Mouse (Mus musculus) CH12.LX (cell line): ENCODE measurements around the gene Pglyrp2. TPM values are rescaled to one million over a fixed set of nuclear protein-coding genes. Genes with fewer than 3 reads are reported as not detected.

Source experiments
- DNase-seq: peaks from one replicate; pipeline ENCODE4 v3.0.0-alpha.2; 2013; ENCODE audit errors: extremely low read depth
- H3K27ac ChIP-seq: 2 replicates; pipeline ENCODE4 v1.5.1; 2012; ENCODE audit warnings: low read depth, mild to moderate bottlenecking, control low read depth, moderate library complexity; ENCODE audit not compliant: insufficient read depth
- H3K27me3 ChIP-seq: replicated peaks from 2 replicates; pipeline ENCODE3; 2012; ENCODE audit warnings: inconsistent platforms
- H3K36me3 ChIP-seq, 2 experiments: replicated peaks in 1 of 2; 2 replicates each; pipeline versions ENCODE3 to v1.6.1; 2012; ENCODE audit warnings: inconsistent platforms in 1 of 2, low read length in 1 of 2, mild to moderate bottlenecking in 1 of 2, mixed read lengths in 1 of 2, moderate library complexity in 1 of 2; ENCODE audit not compliant: control insufficient read depth in 1 of 2, insufficient read depth in 1 of 2
- H3K4me1 ChIP-seq, 2 experiments: 2 replicates each; pipeline ENCODE4 v1.6.1; 2012; ENCODE audit warnings: inconsistent platforms in 1 of 2, moderate library complexity in 1 of 2; ENCODE audit not compliant: insufficient read depth in 2 of 2, control insufficient read depth in 1 of 2
- H3K4me2 ChIP-seq: 2 replicates; pipeline ENCODE4 v1.6.1; 2012; ENCODE audit warnings: low read depth, mild to moderate bottlenecking, control low read depth; ENCODE audit not compliant: poor library complexity, insufficient read depth, severe bottlenecking
- H3K4me3 ChIP-seq, 3 experiments: fragments of 150-350 bp in 1 of 3; sonication (generic) in 1 of 3; replicated peaks in 1 of 3; 2 replicates each; pipeline versions ENCODE3 to v1.5.1; 2011 to 2012; ENCODE audit warnings: low read depth in 2 of 3, low read length in 2 of 3, mild to moderate bottlenecking in 2 of 3, moderate library complexity in 2 of 3, control low read depth in 1 of 3, improper control_type of control experiment in 1 of 3, inconsistent platforms in 1 of 3, mixed read lengths in 1 of 3; ENCODE audit not compliant: poor library complexity in 1 of 3
- H3K79me2 ChIP-seq: replicated peaks from 2 replicates; pipeline ENCODE4 v1.6.1; 2012; ENCODE audit warnings: mild to moderate bottlenecking, moderate library complexity; ENCODE audit not compliant: control insufficient read depth, poor library complexity, insufficient read depth, severe bottlenecking; ENCODE audit errors: extremely low read depth
- H3K9ac ChIP-seq: 2 replicates; pipeline ENCODE4 v1.6.1; 2012; ENCODE audit warnings: low read depth, mild to moderate bottlenecking, control low read depth, moderate library complexity; ENCODE audit not compliant: insufficient read depth
- H3K9me3 ChIP-seq: replicated peaks from 2 replicates; pipeline ENCODE3; 2012; ENCODE audit warnings: low read length, inconsistent platforms, mixed read lengths
- BHLHE40 ChIP-seq: IDR thresholded peaks from 2 replicates; pipeline ENCODE4 v1.6.1; 2011; ENCODE audit warnings: mild to moderate bottlenecking, low read depth, low read length, improper control_type of control experiment
- CHD1 ChIP-seq: IDR thresholded peaks from 2 replicates; pipeline ENCODE4 v1.6.1; 2012; ENCODE audit warnings: low read depth, low read length, improper control_type of control experiment, inconsistent platforms
- CHD2 ChIP-seq: IDR thresholded peaks from 2 replicates; pipeline ENCODE4 v1.6.1; 2011; ENCODE audit warnings: low read length, improper control_type of control experiment
- CTCF ChIP-seq, 2 experiments: IDR thresholded peaks in 1 of 2; conservative IDR thresholded peaks in 1 of 2; 2 replicates each; pipeline ENCODE4 v1.5.1; 2011 to 2012; ENCODE audit warnings: low read depth in 2 of 2, low read length in 2 of 2, improper control_type of control experiment in 1 of 2, inconsistent platforms in 1 of 2, mild to moderate bottlenecking in 1 of 2, moderate library complexity in 1 of 2
- E2F4 ChIP-seq: IDR thresholded peaks from 2 replicates; pipeline ENCODE4 v1.6.1; 2011; ENCODE audit warnings: low read depth, low read length, improper control_type of control experiment; ENCODE audit not compliant: insufficient replicate concordance
- ELF1 ChIP-seq: IDR thresholded peaks from 2 replicates; pipeline ENCODE4 v1.6.1; 2014; ENCODE audit warnings: low read depth, mild to moderate bottlenecking, inconsistent platforms, low read length, improper control_type of control experiment
- EP300 ChIP-seq: IDR thresholded peaks from 2 replicates; pipeline ENCODE4 v1.6.1; 2011; ENCODE audit warnings: low read length, improper control_type of control experiment
- ETS1 ChIP-seq: conservative IDR thresholded peaks from 2 replicates; pipeline ENCODE4 v1.6.1; 2012; ENCODE audit warnings: low read depth, mild to moderate bottlenecking, inconsistent platforms, low read length, improper control_type of control experiment, moderate library complexity
- GABPA ChIP-seq: IDR thresholded peaks from 2 replicates; pipeline ENCODE4 v1.6.1; 2012; ENCODE audit warnings: low read depth, low read length, improper control_type of control experiment, inconsistent platforms; ENCODE audit not compliant: insufficient replicate concordance
- HCFC1 ChIP-seq: IDR thresholded peaks from 2 replicates; pipeline ENCODE4 v1.6.1; 2012; ENCODE audit warnings: low read depth, mild to moderate bottlenecking, inconsistent platforms, low read length, improper control_type of control experiment
- IRF4 ChIP-seq: IDR thresholded peaks from 2 replicates; pipeline ENCODE4 v1.6.1; 2014; ENCODE audit warnings: low read depth, mild to moderate bottlenecking, inconsistent platforms, low read length, improper control_type of control experiment
- JUN ChIP-seq: IDR thresholded peaks from 2 replicates; pipeline ENCODE4 v1.6.1; 2011; ENCODE audit warnings: low read depth, mild to moderate bottlenecking, low read length, improper control_type of control experiment, moderate library complexity; ENCODE audit not compliant: insufficient read depth
- JUND ChIP-seq: conservative IDR thresholded peaks from 2 replicates; pipeline ENCODE4 v1.6.1; 2011; ENCODE audit warnings: low read depth, low read length, improper control_type of control experiment
- KAT2A ChIP-seq: IDR thresholded peaks from 2 replicates; pipeline ENCODE4 v1.6.1; 2012; ENCODE audit warnings: low read length, improper control_type of control experiment, inconsistent platforms; ENCODE audit not compliant: insufficient replicate concordance
- MAFK ChIP-seq: IDR thresholded peaks from 2 replicates; pipeline ENCODE4 v1.6.1; 2011; ENCODE audit warnings: low read length, improper control_type of control experiment; ENCODE audit not compliant: insufficient replicate concordance
- MAX ChIP-seq: IDR thresholded peaks from 2 replicates; pipeline ENCODE4 v1.6.1; 2011; ENCODE audit warnings: low read length, improper control_type of control experiment
- MAZ ChIP-seq: IDR thresholded peaks from 2 replicates; pipeline ENCODE4 v1.6.1; 2012; ENCODE audit warnings: low read depth, mild to moderate bottlenecking, inconsistent platforms, low read length, improper control_type of control experiment, moderate library complexity
- MEF2A ChIP-seq: IDR thresholded peaks from 2 replicates; pipeline ENCODE4 v1.6.1; 2014; ENCODE audit warnings: low read depth, mild to moderate bottlenecking, inconsistent platforms, low read length, improper control_type of control experiment, borderline replicate concordance
- MXI1 ChIP-seq: IDR thresholded peaks from 2 replicates; pipeline ENCODE4 v1.6.1; 2011; ENCODE audit warnings: mild to moderate bottlenecking, low read depth, low read length, improper control_type of control experiment
- MYC ChIP-seq: IDR thresholded peaks from 2 replicates; pipeline ENCODE4 v1.6.1; 2011; ENCODE audit warnings: low read depth, mild to moderate bottlenecking, improper control_type of control experiment, low read length
- NELFE ChIP-seq: IDR thresholded peaks from 2 replicates; pipeline ENCODE4 v1.6.1; 2011; ENCODE audit warnings: low read depth, low read length, improper control_type of control experiment
- NRF1 ChIP-seq: IDR thresholded peaks from 2 replicates; pipeline ENCODE4 v1.6.1; 2014; ENCODE audit warnings: low read depth, mild to moderate bottlenecking, inconsistent platforms, low read length, improper control_type of control experiment, moderate library complexity
- PAX5 ChIP-seq: IDR thresholded peaks from 2 replicates; pipeline ENCODE4 v1.6.1; 2012; ENCODE audit warnings: low read length, inconsistent platforms, mixed read lengths
- POLR2A ChIP-seq: IDR thresholded peaks from 2 replicates; pipeline ENCODE4 v1.6.1; 2011; ENCODE audit warnings: low read depth, mild to moderate bottlenecking, improper control_type of control experiment, low read length
- POLR2AphosphoS2 ChIP-seq: IDR thresholded peaks from 2 replicates; pipeline ENCODE4 v1.6.1; 2011; ENCODE audit warnings: low read depth, low read length, improper control_type of control experiment
- RAD21 ChIP-seq: IDR thresholded peaks from 2 replicates; pipeline ENCODE4 v1.6.1; 2011; ENCODE audit warnings: low read depth, mild to moderate bottlenecking, low read length, improper control_type of control experiment, moderate library complexity
- RCOR1 ChIP-seq: conservative IDR thresholded peaks from 2 replicates; pipeline ENCODE4 v1.6.1; 2012; ENCODE audit warnings: low read depth, mild to moderate bottlenecking, inconsistent platforms, low read length, improper control_type of control experiment
- SIN3A ChIP-seq: IDR thresholded peaks from 2 replicates; pipeline ENCODE4 v1.6.1; 2012; ENCODE audit warnings: low read length, improper control_type of control experiment, inconsistent platforms
- SMC3 ChIP-seq: IDR thresholded peaks from 2 replicates; pipeline ENCODE4 v1.6.1; 2011; ENCODE audit warnings: low read depth, low read length, improper control_type of control experiment
- TBP ChIP-seq: conservative IDR thresholded peaks from 2 replicates; pipeline ENCODE4 v1.6.1; 2011; ENCODE audit warnings: low read depth, low read length, improper control_type of control experiment
- TCF12 ChIP-seq: IDR thresholded peaks from 2 replicates; pipeline ENCODE4 v1.6.1; 2014; ENCODE audit warnings: low read depth, mild to moderate bottlenecking, inconsistent platforms, low read length, improper control_type of control experiment
- UBTF ChIP-seq: IDR thresholded peaks from 2 replicates; pipeline ENCODE4 v1.6.1; 2012; ENCODE audit warnings: low read depth, mild to moderate bottlenecking, inconsistent platforms, low read length, improper control_type of control experiment, moderate library complexity
- USF1 ChIP-seq: IDR thresholded peaks from 2 replicates; pipeline ENCODE4 v1.6.1; 2014; ENCODE audit warnings: low read depth, mild to moderate bottlenecking, inconsistent platforms, low read length, improper control_type of control experiment
- USF2 ChIP-seq: conservative IDR thresholded peaks from 2 replicates; pipeline ENCODE4 v1.6.1; 2011; ENCODE audit warnings: low read depth, low read length, improper control_type of control experiment
- ZC3H11A ChIP-seq: IDR thresholded peaks from 2 replicates; pipeline ENCODE4 v1.6.1; 2012; ENCODE audit warnings: low read depth, mild to moderate bottlenecking, inconsistent platforms, low read length, improper control_type of control experiment
- ZKSCAN1 ChIP-seq: IDR thresholded peaks from 2 replicates; pipeline ENCODE4 v1.6.1; 2012; ENCODE audit warnings: low read depth, inconsistent platforms, low read length, improper control_type of control experiment, borderline replicate concordance
- ZMIZ1 ChIP-seq: IDR thresholded peaks from 2 replicates; pipeline ENCODE4 v1.6.1; 2012; ENCODE audit warnings: low read depth, mild to moderate bottlenecking, inconsistent platforms, low read length, improper control_type of control experiment
- ZNF384 ChIP-seq: IDR thresholded peaks from 2 replicates; pipeline ENCODE4 v1.6.1; 2012; ENCODE audit warnings: low read depth, low read length, improper control_type of control experiment, inconsistent platforms
- dilution Hi-C: fragments of 300-500 bp; cut with MboI; formaldehyde crosslinking; loops from 2 replicates; pipeline ENCODE4 v1.14.3; 2020; ENCODE audit warnings: low sequenced_read_pairs; ENCODE audit not compliant: extremely low pct_unique_long_range_greater_than_20kb, extremely low pct_ligation_motif_present
- in situ Hi-C: fragments of 300-500 bp; cut with MboI; formaldehyde crosslinking; loops from 3 replicates; pipeline ENCODE4 v1.14.3; 2019; ENCODE audit warnings: low sequenced_read_pairs, low pct_ligation_motif_present, low pct_unique_long_range_greater_than_20kb, mixed read lengths
- polyA plus RNA-seq: library from polyadenylated mRNA; unstranded; fragments of >175 nt; gene quantifications from 2 replicates; pipeline ENCODE4 v1.2.1, GENCODE M21; 2012; ENCODE audit warnings: low read depth; ENCODE audit not compliant: insufficient read length
- total RNA-seq, 2 experiments: library from RNA; depleted of rRNA; stranded (reverse); fragments of 300-350 nt in 1 of 2; fragments of >200 nt in 1 of 2; gene quantifications; 2 replicates each; pipeline ENCODE4 v1.2.3; 2012 to 2014

The Pglyrp2 gene
- total and polyA plus RNA-seq, 3 experiments, result 2.0 to 5.8 (median 4.1) TPM

GRCm38 (mm10) chr17:32389101-32389659 lies 34.8 kb downstream of the Pglyrp2 start, which contains the start of gene Wiz:
Gene Wiz (minus strand): TSS chr17:32389439.
- peaks cover 34 to 47% of the 10 kb centered on the region in 2 experiments for H3K36me3 ChIP-seq
- H3K79me2 ChIP-seq, result no peaks in the 10 kb centered on the region
- dilution Hi-C loops (no loop called here), in situ Hi-C loops (no loop called here)
- peak within 1 kb of the TSS; percentile 59 for H3K4me2 ChIP-seq
- peak; percentile 90 for DNase-seq
- H3K27me3 ChIP-seq, result no peaks in the 10 kb centered on the region
- H3K27ac ChIP-seq, result peak within 1 kb of the TSS; percentile 72
- TF ChIP-seq NRF1 (peak; percentile 80), JUND (no peak), UBTF (no peak), ZC3H11A (no peak), CHD2 (peak; percentile 84), ZNF384 (no peak), E2F4 (no peak), HCFC1 (peak; percentile 89), SMC3 (no peak), RAD21 (no peak), USF1 (no peak), GABPA (no peak; the same call in 1 of the 2 replicates), MAX (no peak), BHLHE40 (no peak), IRF4 (no peak), MXI1 (peak; percentile 64; the same call in 1 of the 2 replicates), TBP (no peak), NELFE (no peak), ETS1 (no peak; the same call in 1 of the 2 replicates), PAX5 (no peak), POLR2AphosphoS2 (no peak), USF2 (no peak), CHD1 (no peak), ELF1 (0 out of 2 replicates have a peak, but pooled peaks have one; percentile 7), EP300 (no peak), TCF12 (no peak), JUN (no peak), MYC (no peak), CTCF (conservative IDR thresholded peaks at IDR 0.05 in 1 of 2, IDR thresholded peaks at IDR 0.05 in 1 of 2; ENCODE audit: low read depth in 2 of 2, low read length in 2 of 2) (no peak), ZKSCAN1 (no peak), MEF2A (no peak; the same call in 1 of the 2 replicates), KAT2A (peak; percentile 47; the same call in 1 of the 2 replicates), SIN3A (peak; percentile 44; the same call in 1 of the 2 replicates), MAFK (no peak), POLR2A (peak; percentile 50; the same call in 1 of the 2 replicates), MAZ (peak; percentile 98), RCOR1 (no peak; the same call in 1 of the 2 replicates), ZMIZ1 (no peak)
- no peaks in the 10 kb centered on the region for H3K9me3 ChIP-seq
- H3K4me3 ChIP-seq, result peak within 1 kb of the TSS; percentile 53 to 81 (median 63)
- H3K4me1 ChIP-seq, result peaks cover 9 to 29% of the 10 kb centered on the region in 2 experiments
- peak within 1 kb of the TSS; percentile 81 for H3K9ac ChIP-seq
